Mouse (Mus musculus): Measurements from ENCODE around the gene Dgat2. TPM values are rescaled to one million over a fixed set of nuclear protein-coding genes. Genes with fewer than 3 reads are reported as not detected.
A peak's percentile ranks its signal among the peaks of the same experiment; 100 is the strongest.

Dgat2 gene
- polyA plus RNA-seq (2012; rRNA removed), result 58.0 and 63.4 TPM in 2 replicates

- peak; percentile 74 to 93 for DNase-seq (ENCODE audit: extremely low spot score in 1 of 2, low spot score in 1 of 2)
Observed at GRCm38 (mm10) chr7:99182432-99183172, at the start of gene Dgat2. Dgat2 (minus strand) TSS chr7:99182719.

- DNase-seq (ENCODE audit: extremely low spot score in 1 of 2, low spot score in 1 of 2), result no peak
Observed at GRCm38 (mm10) chr7:99230061-99230747, 47.7 kb upstream of the Dgat2 start.

- peak in 1 of 2 experiments; percentile 22 for DNase-seq (ENCODE audit: extremely low spot score in 1 of 2, low spot score in 1 of 2)
Observed at GRCm38 (mm10) chr7:99229411-99229810, 46.9 kb upstream of the Dgat2 start.

GRCm38 (mm10) chr7:99228825-99229224, 46.3 kb upstream of the Dgat2 start:
- DNase-seq (ENCODE audit: extremely low spot score in 1 of 2, low spot score in 1 of 2), result no peak

- DNase-seq (ENCODE audit: extremely low spot score in 1 of 2, low spot score in 1 of 2), result no peak
Observed at GRCm38 (mm10) chr7:99227267-99227666, 44.7 kb upstream of the Dgat2 start.

- no peak for DNase-seq (ENCODE audit: extremely low spot score in 1 of 2, low spot score in 1 of 2)
Observed at GRCm38 (mm10) chr7:99226662-99227061, 44.1 kb upstream of the Dgat2 start.

- no peak for DNase-seq (ENCODE audit: extremely low spot score in 1 of 2, low spot score in 1 of 2)
Observed at GRCm38 (mm10) chr7:99225421-99225820, 42.9 kb upstream of the Dgat2 start.

GRCm38 (mm10) chr7:99224648-99225190, 42.2 kb upstream of the Dgat2 start:
- DNase-seq (ENCODE audit: extremely low spot score in 1 of 2, low spot score in 1 of 2), result no peak

- peak in 1 of 2 experiments; percentile 35 for DNase-seq (ENCODE audit: extremely low spot score in 1 of 2, low spot score in 1 of 2)
Observed at GRCm38 (mm10) chr7:99224225-99224624, 41.7 kb upstream of the Dgat2 start.

GRCm38 (mm10) chr7:99217338-99218074, 35.0 kb upstream of the Dgat2 start:
- DNase-seq (ENCODE audit: extremely low spot score in 1 of 2, low spot score in 1 of 2), result peak; percentile 14 to 48

GRCm38 (mm10) chr7:99215347-99215855, 32.9 kb upstream of the Dgat2 start:
- peak in 1 of 2 experiments; percentile 13 for DNase-seq (ENCODE audit: extremely low spot score in 1 of 2, low spot score in 1 of 2)

GRCm38 (mm10) chr7:99214621-99215185, 32.2 kb upstream of the Dgat2 start:
- no peak for DNase-seq (ENCODE audit: extremely low spot score in 1 of 2, low spot score in 1 of 2)

- DNase-seq (ENCODE audit: extremely low spot score in 1 of 2, low spot score in 1 of 2), result no peak
Observed at GRCm38 (mm10) chr7:99213686-99214085, 31.2 kb upstream of the Dgat2 start.

GRCm38 (mm10) chr7:99213056-99213455, 30.5 kb upstream of the Dgat2 start:
- no peak for DNase-seq (ENCODE audit: extremely low spot score in 1 of 2, low spot score in 1 of 2)

GRCm38 (mm10) chr7:99208704-99209103, 26.2 kb upstream of the Dgat2 start:
- no peak for DNase-seq (ENCODE audit: extremely low spot score in 1 of 2, low spot score in 1 of 2)

GRCm38 (mm10) chr7:99206364-99206763, 23.8 kb upstream of the Dgat2 start:
- DNase-seq (ENCODE audit: extremely low spot score in 1 of 2, low spot score in 1 of 2), result no peak

- no peak for DNase-seq (ENCODE audit: extremely low spot score in 1 of 2, low spot score in 1 of 2)
Observed at GRCm38 (mm10) chr7:99202163-99202562, 19.6 kb upstream of the Dgat2 start.

GRCm38 (mm10) chr7:99200290-99200689, 17.8 kb upstream of the Dgat2 start:
- DNase-seq (ENCODE audit: extremely low spot score in 1 of 2, low spot score in 1 of 2), result no peak

GRCm38 (mm10) chr7:99199451-99200175, 17.1 kb upstream of the Dgat2 start:
- DNase-seq (ENCODE audit: extremely low spot score in 1 of 2, low spot score in 1 of 2), result no peak

- DNase-seq (ENCODE audit: extremely low spot score in 1 of 2, low spot score in 1 of 2), result no peak
Observed at GRCm38 (mm10) chr7:99198811-99199210, 16.3 kb upstream of the Dgat2 start.
